Mouse (Mus musculus): ENCODE results near the gene Rnls. TPM values are rescaled to one million over a fixed set of nuclear protein-coding genes. Genes with fewer than 3 reads are reported as not detected.

The Rnls gene
- polyA plus RNA-seq, 1 experiment from 2014 or later = 7.6 TPM

- Histone ChIP-seq H3K4me2 (no peak overlapping the region), H3K27ac (no peak overlapping the region)
These were observed 92.3 kb downstream of the Rnls start for GRCm38 (mm10) chr19:33299726-33300292.

GRCm38 (mm10) chr19:33296338-33296737 is 95.8 kb downstream of the Rnls start:
- no peak overlapping the region for H3K4me3 ChIP-seq (replicated peaks)
- H3K9me3 ChIP-seq (replicated peaks) = no peaks in the 10 kb centered on the region
- no peak overlapping the region for H3K27ac ChIP-seq
- no peak overlapping the region for H3K9ac ChIP-seq
- H3K36me3 ChIP-seq = no peaks in the 10 kb centered on the region
- no peak overlapping the region for H3K4me2 ChIP-seq
- 59% methylated on average over 2 of the region's 2 CpGs for WGBS
- no peaks in the 10 kb centered on the region for H3K4me1 ChIP-seq
- no peaks in the 10 kb centered on the region for H3K27me3 ChIP-seq
- no peak for ATAC-seq (replicated peaks; ENCODE audit: low FRiP score)

More at GRCm38 (mm10) chr19:33299726-33300292, 92.3 kb downstream of the Rnls start:
- Histone ChIP-seq H3K9me3 (replicated peaks) (no peaks in the 10 kb centered on the region), H3K27me3 (no peaks in the 10 kb centered on the region), H3K36me3 (no peaks in the 10 kb centered on the region), H3K9ac (no peak overlapping the region), H3K4me3 (replicated peaks) (no peak overlapping the region), H3K4me1 (no peaks in the 10 kb centered on the region)
- ATAC-seq (replicated peaks; ENCODE audit: low FRiP score) = no peak
- 69% methylated on average over 3 of the region's 3 CpGs for WGBS

- Histone ChIP-seq H3K4me2 (no peak overlapping the region), H3K4me1 (no peaks in the 10 kb centered on the region), H3K27ac (no peak overlapping the region), H3K4me3 (replicated peaks) (no peak overlapping the region), H3K9ac (no peak overlapping the region), H3K36me3 (no peaks in the 10 kb centered on the region), H3K27me3 (no peaks in the 10 kb centered on the region), H3K9me3 (replicated peaks) (no peaks in the 10 kb centered on the region)
- ATAC-seq (replicated peaks; ENCODE audit: low FRiP score) = no peak
- 54% methylated on average over 3 of the region's 3 CpGs for WGBS
These were observed 109.1 kb downstream of the Rnls start for GRCm38 (mm10) chr19:33282985-33283384.

- Histone ChIP-seq H3K9ac (no peak overlapping the region), H3K4me1 (peaks cover 14% of the 10 kb centered on the region), H3K27ac (no peak overlapping the region), H3K27me3 (no peaks in the 10 kb centered on the region), H3K36me3 (no peaks in the 10 kb centered on the region), H3K4me3 (replicated peaks) (no peak overlapping the region), H3K9me3 (replicated peaks) (no peaks in the 10 kb centered on the region), H3K4me2 (no peak overlapping the region)
- no peak for ATAC-seq (replicated peaks; ENCODE audit: low FRiP score)
- WGBS = 90% methylated on average over 1 of the region's 1 CpGs
These were observed 115.7 kb downstream of the Rnls start for GRCm38 (mm10) chr19:33276421-33276820.

- Histone ChIP-seq H3K9ac (no peak overlapping the region), H3K27me3 (no peaks in the 10 kb centered on the region), H3K4me3 (replicated peaks) (no peak overlapping the region), H3K9me3 (replicated peaks) (no peaks in the 10 kb centered on the region), H3K4me2 (no peak overlapping the region), H3K4me1 (peaks cover 20% of the 10 kb centered on the region), H3K36me3 (no peaks in the 10 kb centered on the region), H3K27ac (peak overlapping the region; percentile 62)
- 74% methylated on average over 1 of the region's 1 CpGs for WGBS
- peak; percentile 54; the same call in 1 of the 2 replicates for ATAC-seq (replicated peaks; ENCODE audit: low FRiP score)
These were observed 118.4 kb downstream of the Rnls start for GRCm38 (mm10) chr19:33273676-33274075.

- no peak overlapping the region for H3K4me3 ChIP-seq (replicated peaks)
- no peak overlapping the region for H3K9ac ChIP-seq
- WGBS = 33% methylated on average over 2 of the region's 2 CpGs
- H3K36me3 ChIP-seq = no peaks in the 10 kb centered on the region
- H3K4me2 ChIP-seq = no peak overlapping the region
- no peaks in the 10 kb centered on the region for H3K27me3 ChIP-seq
- ATAC-seq (replicated peaks; ENCODE audit: low FRiP score) = peak; percentile 77
- no peaks in the 10 kb centered on the region for H3K9me3 ChIP-seq (replicated peaks)
- peaks cover 20% of the 10 kb centered on the region for H3K4me1 ChIP-seq
- H3K27ac ChIP-seq = peak overlapping the region; percentile 58
These were observed 120.5 kb downstream of the Rnls start for GRCm38 (mm10) chr19:33271571-33271970.

GRCm38 (mm10) chr19:33270231-33270630 is 121.9 kb downstream of the Rnls start:
- no peak for ATAC-seq (replicated peaks; ENCODE audit: low FRiP score)
- no peaks in the 10 kb centered on the region for H3K36me3 ChIP-seq
- WGBS = 76% methylated on average over 2 of the region's 2 CpGs

GRCm38 (mm10) chr19:33268044-33268443 is 124.1 kb downstream of the Rnls start:
- Histone ChIP-seq H3K9ac (no peak overlapping the region), H3K27ac (no peak overlapping the region), H3K4me2 (no peak overlapping the region), H3K27me3 (no peaks in the 10 kb centered on the region), H3K4me1 (0 out of 2 replicates have a peak, but pooled peaks cover 7% of the 10 kb centered on the region), H3K36me3 (no peaks in the 10 kb centered on the region), H3K4me3 (replicated peaks) (no peak overlapping the region), H3K9me3 (replicated peaks) (no peaks in the 10 kb centered on the region)
- ATAC-seq (replicated peaks; ENCODE audit: low FRiP score) = no peak
- 88% methylated on average over 14 of the region's 14 CpGs for WGBS

More at GRCm38 (mm10) chr19:33270231-33270630, 121.9 kb downstream of the Rnls start:
- no peak overlapping the region for H3K4me2 ChIP-seq
- H3K9me3 ChIP-seq (replicated peaks) = no peaks in the 10 kb centered on the region
- no peak overlapping the region for H3K27ac ChIP-seq
- no peaks in the 10 kb centered on the region for H3K27me3 ChIP-seq
- H3K9ac ChIP-seq = no peak overlapping the region
- H3K4me3 ChIP-seq (replicated peaks) = no peak overlapping the region
- H3K4me1 ChIP-seq = peaks cover 20% of the 10 kb centered on the region

GRCm38 (mm10) chr19:33265245-33265644 is 126.8 kb downstream of the Rnls start:
- no peak overlapping the region for H3K4me2 ChIP-seq
- WGBS = 13% methylated on average over 2 of the region's 2 CpGs
- ATAC-seq (replicated peaks; ENCODE audit: low FRiP score) = no peak
- no peak overlapping the region for H3K9ac ChIP-seq
- H3K4me3 ChIP-seq (replicated peaks) = no peak overlapping the region
- no peaks in the 10 kb centered on the region for H3K36me3 ChIP-seq
- H3K27ac ChIP-seq = no peak overlapping the region
- H3K4me1 ChIP-seq = 0 out of 2 replicates have a peak, but pooled peaks cover 1% of the 10 kb centered on the region
- no peaks in the 10 kb centered on the region for H3K27me3 ChIP-seq
- no peaks in the 10 kb centered on the region for H3K9me3 ChIP-seq (replicated peaks)

GRCm38 (mm10) chr19:33264224-33264993 is 127.7 kb downstream of the Rnls start:
- Histone ChIP-seq H3K9ac (no peak overlapping the region), H3K9me3 (replicated peaks) (no peaks in the 10 kb centered on the region), H3K4me2 (no peak overlapping the region), H3K4me1 (no peaks in the 10 kb centered on the region), H3K36me3 (no peaks in the 10 kb centered on the region), H3K4me3 (replicated peaks) (no peak overlapping the region), H3K27ac (no peak overlapping the region), H3K27me3 (no peaks in the 10 kb centered on the region)
- 39% methylated on average over 3 of the region's 3 CpGs for WGBS
- ATAC-seq (replicated peaks; ENCODE audit: low FRiP score) = no peak

- H3K9ac ChIP-seq = no peak overlapping the region
- 64% methylated on average over 2 of the region's 2 CpGs for WGBS
These were observed 129.7 kb downstream of the Rnls start for GRCm38 (mm10) chr19:33262421-33262820.

GRCm38 (mm10) chr19:33259164-33259563 is 132.9 kb downstream of the Rnls start:
- Histone ChIP-seq H3K9me3 (replicated peaks) (no peaks in the 10 kb centered on the region), H3K9ac (no peak overlapping the region), H3K4me1 (no peaks in the 10 kb centered on the region), H3K27me3 (no peaks in the 10 kb centered on the region), H3K4me2 (no peak overlapping the region), H3K27ac (no peak overlapping the region), H3K36me3 (no peaks in the 10 kb centered on the region), H3K4me3 (replicated peaks) (no peak overlapping the region)
- no peak for ATAC-seq (replicated peaks; ENCODE audit: low FRiP score)
- WGBS = 95% methylated on average over 1 of the region's 1 CpGs

More at GRCm38 (mm10) chr19:33262421-33262820, 129.7 kb downstream of the Rnls start:
- no peaks in the 10 kb centered on the region for H3K4me1 ChIP-seq
- ATAC-seq (replicated peaks; ENCODE audit: low FRiP score) = no peak
- H3K36me3 ChIP-seq = no peaks in the 10 kb centered on the region
- H3K9me3 ChIP-seq (replicated peaks) = no peaks in the 10 kb centered on the region
- no peak overlapping the region for H3K27ac ChIP-seq
- H3K4me3 ChIP-seq (replicated peaks) = no peak overlapping the region
- H3K27me3 ChIP-seq = no peaks in the 10 kb centered on the region
- H3K4me2 ChIP-seq = no peak overlapping the region
